Mouse (Mus musculus) heart, adult 2 months (tissue): ENCODE results near the gene Tcf7l1. TPM values are rescaled to one million over a fixed set of nuclear protein-coding genes. Genes with fewer than 3 reads are reported as not detected.

Source experiments
- DNase-seq, 2 experiments: peaks; one replicate each; pipeline ENCODE4 v3.0.0; 2021
- H3K27ac ChIP-seq: fragments of 200-600 bp; 2 replicates; pipeline ENCODE4 v1.8.1; 2022
- H3K27me3 ChIP-seq: fragments of 200-500 bp; 2 replicates; pipeline ENCODE4 v1.6.1; 2012; ENCODE audit warnings: mild to moderate bottlenecking, low read length, inconsistent platforms, mixed read lengths; ENCODE audit not compliant: control insufficient read depth, insufficient read depth
- H3K36me3 ChIP-seq: fragments of 200-500 bp; 2 replicates; pipeline ENCODE4 v1.6.1; 2012; ENCODE audit warnings: low read length, inconsistent platforms; ENCODE audit not compliant: control insufficient read depth, insufficient read depth
- H3K4me1 ChIP-seq: fragments of 200-500 bp; 2 replicates; pipeline ENCODE4 v1.6.1; 2011; ENCODE audit warnings: low read length; ENCODE audit not compliant: control insufficient read depth, insufficient read depth
- H3K4me3 ChIP-seq: fragments of 200-600 bp; 2 replicates; pipeline ENCODE4 v1.8.1; 2022
- H3K79me2 ChIP-seq: fragments of 200-500 bp; replicated peaks from 2 replicates; pipeline ENCODE4 v1.6.1; 2012; ENCODE audit warnings: mild to moderate bottlenecking, inconsistent platforms, low read length, moderate library complexity, mixed read lengths; ENCODE audit not compliant: control insufficient read depth, insufficient read depth
- H3K9ac ChIP-seq: fragments of 200-500 bp; 2 replicates; pipeline ENCODE4 v1.6.1; 2012; ENCODE audit warnings: low read depth, mild to moderate bottlenecking, control low read depth, inconsistent platforms, low read length, mixed read lengths
- CTCF ChIP-seq: fragments of 200-600 bp; IDR thresholded peaks from 2 replicates; pipeline ENCODE4 v1.8.1; 2022; ENCODE audit warnings: antibody characterized with exemption, mild to moderate bottlenecking, moderate library complexity
- EP300 ChIP-seq: fragments of 200-500 bp; IDR thresholded peaks from 2 replicates; pipeline ENCODE4 v1.6.1; 2011; ENCODE audit warnings: low read depth, low read length, control low read depth; ENCODE audit not compliant: insufficient read depth
- POLR2A ChIP-seq: fragments of 200-500 bp; IDR thresholded peaks from 2 replicates; pipeline ENCODE4 v1.6.1; 2011; ENCODE audit warnings: mild to moderate bottlenecking, low read depth, low read length, control low read depth; ENCODE audit not compliant: insufficient read depth
- WGBS: fragments of 180-500 bp; shearing (Covaris S2); methylation state at CpG from one replicate; pipeline ENCODE4 v1.1.7; 2018; 5-methylcytosine and 5-hydroxymethylcytosine counted together
- intact Hi-C: fragments of 180-260 bp; cut with DNase I; formaldehyde crosslinking; loops from one replicate; pipeline ENCODE4 v1.15.1; 2025
- polyA plus RNA-seq: library from polyadenylated mRNA; depleted of rRNA; stranded (reverse); fragments of >200 nt; gene quantifications from 2 replicates; pipeline ENCODE4 v1.2.3, GENCODE M21; 2012
- total RNA-seq, 2 experiments: library from RNA; stranded (reverse); gene quantifications; 2 replicates each; pipeline ENCODE4 v1.2.3; 2021

Gene Tcf7l1
- total and polyA plus RNA-seq, 3 experiments, result 8.8 to 17.7 (median 10.0) TPM

- Histone ChIP-seq H3K27me3 (no peaks in the 10 kb centered on the region), H3K9ac (no peak overlapping the region), H3K79me2 (0 out of 2 replicates have a peak, but pooled peaks cover 3% of the 10 kb centered on the region), H3K4me3 (no peak overlapping the region), H3K27ac (no peak overlapping the region), H3K4me1 (0 out of 2 replicates have a peak, but pooled peaks cover 1% of the 10 kb centered on the region), H3K36me3 (no peaks in the 10 kb centered on the region)
- no peak for TF ChIP-seq CTCF
- no peak for TF ChIP-seq POLR2A
- TF ChIP-seq EP300, result no peak
- intact Hi-C loops, result no loop called here
- WGBS, result 85% methylated on average over 14 of the region's 14 CpGs
- no peak for DNase-seq
These were observed 59.1 kb downstream of the Tcf7l1 start for GRCm38 (mm10) chr6:72729831-72730559.

GRCm38 (mm10) chr6:72727826-72728225, 61.2 kb downstream of the Tcf7l1 start:
- TF ChIP-seq CTCF, result no peak
- no peak for TF ChIP-seq POLR2A
- TF ChIP-seq EP300, result no peak
- no peak for DNase-seq
- H3K36me3 ChIP-seq, result no peaks in the 10 kb centered on the region
- H3K4me1 ChIP-seq, result peaks cover 3% of the 10 kb centered on the region; the same call in 1 of the 2 replicates
- intact Hi-C loops, result no loop called here
- H3K9ac ChIP-seq, result no peak overlapping the region
- 67% methylated on average over 6 of the region's 6 CpGs for WGBS
- H3K4me3 ChIP-seq, result no peak overlapping the region
- no peak overlapping the region for H3K27ac ChIP-seq
- H3K27me3 ChIP-seq, result no peaks in the 10 kb centered on the region
- H3K79me2 ChIP-seq, result 0 out of 2 replicates have a peak, but pooled peaks cover 1% of the 10 kb centered on the region

GRCm38 (mm10) chr6:72724494-72725180, 64.4 kb downstream of the Tcf7l1 start:
- Histone ChIP-seq H3K4me3 (no peak overlapping the region), H3K27me3 (no peaks in the 10 kb centered on the region), H3K27ac (no peak overlapping the region), H3K36me3 (no peaks in the 10 kb centered on the region), H3K79me2 (0 out of 2 replicates have a peak, but pooled peaks cover 1% of the 10 kb centered on the region), H3K9ac (no peak overlapping the region), H3K4me1 (peaks cover 3% of the 10 kb centered on the region; the same call in 1 of the 2 replicates)
- DNase-seq, result no peak
- TF ChIP-seq POLR2A (no peak), CTCF (no peak), EP300 (no peak)
- intact Hi-C loops, result no loop called here
- WGBS, result 64% methylated on average over 8 of the region's 8 CpGs

- Histone ChIP-seq H3K4me3 (no peak overlapping the region), H3K36me3 (no peaks in the 10 kb centered on the region), H3K9ac (no peak overlapping the region), H3K27ac (no peak overlapping the region), H3K4me1 (peaks cover 3% of the 10 kb centered on the region; the same call in 1 of the 2 replicates), H3K79me2 (no peaks in the 10 kb centered on the region), H3K27me3 (no peaks in the 10 kb centered on the region)
- DNase-seq, result no peak
- intact Hi-C loops, result no loop called here
- WGBS, result 83% methylated on average over 15 of the region's 15 CpGs
- TF ChIP-seq EP300 (no peak), CTCF (no peak), POLR2A (no peak)
These were observed 65.2 kb downstream of the Tcf7l1 start for GRCm38 (mm10) chr6:72723731-72724385.

GRCm38 (mm10) chr6:72723143-72723542, 65.9 kb downstream of the Tcf7l1 start:
- H3K36me3 ChIP-seq, result no peaks in the 10 kb centered on the region
- H3K27ac ChIP-seq, result no peak overlapping the region
- H3K27me3 ChIP-seq, result no peaks in the 10 kb centered on the region
- H3K4me3 ChIP-seq, result no peak overlapping the region
- DNase-seq, result no peak
- peaks cover 4% of the 10 kb centered on the region for H3K4me1 ChIP-seq
- intact Hi-C loops, result no loop called here
- no peak overlapping the region for H3K9ac ChIP-seq
- 97% methylated on average over 4 of the region's 4 CpGs for WGBS
- TF ChIP-seq POLR2A (no peak), EP300 (no peak), CTCF (no peak)
- no peaks in the 10 kb centered on the region; the same call in 1 of the 2 replicates for H3K79me2 ChIP-seq

- H3K27me3 ChIP-seq, result no peaks in the 10 kb centered on the region
- H3K9ac ChIP-seq, result no peak overlapping the region
- no peak overlapping the region for H3K27ac ChIP-seq
- peaks cover 5% of the 10 kb centered on the region for H3K4me1 ChIP-seq
- H3K79me2 ChIP-seq, result no peaks in the 10 kb centered on the region; the same call in 1 of the 2 replicates
- DNase-seq, result no peak
- no peaks in the 10 kb centered on the region for H3K36me3 ChIP-seq
- intact Hi-C loops, result no loop called here
- TF ChIP-seq POLR2A (no peak), EP300 (no peak), CTCF (no peak)
- WGBS, result 85% methylated on average over 3 of the region's 3 CpGs
- H3K4me3 ChIP-seq, result no peak overlapping the region
These were observed 68.2 kb downstream of the Tcf7l1 start for GRCm38 (mm10) chr6:72720852-72721251.
